Mouse (Mus musculus): ENCODE measurements around the gene D10Jhu81e.

The D10Jhu81e gene

DNA sequence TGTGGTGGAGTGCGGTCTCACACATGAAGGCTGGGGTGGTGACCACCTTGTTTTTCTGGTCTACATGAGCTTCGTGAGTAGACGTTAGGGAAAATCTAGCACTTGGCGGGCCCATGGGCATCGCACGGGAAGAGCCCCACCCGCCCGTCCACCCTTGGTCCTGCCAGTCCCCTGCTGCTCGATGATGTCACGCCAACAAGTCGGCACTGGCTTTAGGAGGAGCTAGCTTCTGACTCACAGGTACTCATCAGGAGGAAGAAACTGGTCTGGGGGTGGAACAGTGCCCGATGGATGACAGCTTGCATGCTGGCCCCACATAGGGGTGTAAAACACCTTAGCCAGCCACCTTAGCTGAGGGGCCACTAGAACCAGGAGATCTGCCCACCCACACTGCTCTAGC is 6.9 kb downstream of the D10Jhu81e start:
- DNase-seq: no peak

DNA sequence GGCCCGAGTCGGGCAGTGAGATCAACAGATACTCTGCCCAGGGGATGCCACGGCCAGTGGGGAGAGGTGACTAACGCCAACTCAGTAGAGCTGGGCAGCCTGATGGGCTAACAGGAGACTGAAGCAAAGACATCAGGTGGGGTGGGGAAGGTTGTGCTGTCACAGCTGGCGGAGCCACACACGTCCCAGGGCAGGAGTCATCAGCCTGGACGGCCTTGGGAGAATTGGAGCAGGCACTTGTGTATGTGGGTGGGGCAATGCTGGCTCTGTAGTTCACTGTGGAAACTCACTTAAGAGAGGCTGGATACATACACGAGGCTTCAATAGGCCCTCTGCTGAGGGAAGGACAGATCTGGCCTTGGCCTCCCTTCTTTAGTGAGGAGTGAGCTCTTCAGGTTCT is 8.5 kb downstream of the D10Jhu81e start:
- no peak for DNase-seq

DNA sequence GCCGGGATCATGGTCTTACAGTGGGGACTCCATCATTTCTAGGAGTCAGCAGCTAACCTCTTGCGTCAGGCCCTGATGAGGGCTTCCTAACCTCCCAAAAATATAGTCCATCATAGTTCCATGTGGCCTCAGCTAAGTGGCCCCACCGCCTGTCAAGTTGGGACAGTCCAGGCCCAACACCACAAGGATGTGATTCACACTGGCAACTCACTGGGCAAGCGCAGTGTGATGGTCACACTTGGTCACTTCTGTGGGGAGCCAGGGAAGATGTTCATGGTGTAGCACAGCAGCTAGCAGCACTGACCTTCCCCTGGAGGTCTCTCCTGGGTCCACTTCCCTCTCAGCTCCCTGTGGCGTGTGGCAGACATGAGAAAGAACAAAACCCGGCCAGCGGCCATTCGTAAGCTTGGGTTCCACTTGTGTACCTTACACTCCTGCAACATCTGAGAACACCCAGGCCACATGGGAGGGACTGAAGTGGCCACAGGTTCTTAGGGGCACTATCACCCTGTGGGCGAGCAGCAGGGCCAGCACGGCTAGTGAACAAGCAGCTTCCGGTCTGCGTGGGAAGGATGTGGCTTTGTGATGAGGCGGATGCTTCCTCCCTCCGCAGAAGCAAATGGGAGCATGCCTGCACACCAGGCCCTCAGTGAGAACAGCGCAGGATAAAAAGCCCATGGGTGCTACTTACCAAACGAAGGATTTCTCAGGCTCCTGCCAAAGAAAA is 9.1 kb downstream of the D10Jhu81e start:
- peak in 1 of 2 experiments; percentile 18 for DNase-seq

DNA sequence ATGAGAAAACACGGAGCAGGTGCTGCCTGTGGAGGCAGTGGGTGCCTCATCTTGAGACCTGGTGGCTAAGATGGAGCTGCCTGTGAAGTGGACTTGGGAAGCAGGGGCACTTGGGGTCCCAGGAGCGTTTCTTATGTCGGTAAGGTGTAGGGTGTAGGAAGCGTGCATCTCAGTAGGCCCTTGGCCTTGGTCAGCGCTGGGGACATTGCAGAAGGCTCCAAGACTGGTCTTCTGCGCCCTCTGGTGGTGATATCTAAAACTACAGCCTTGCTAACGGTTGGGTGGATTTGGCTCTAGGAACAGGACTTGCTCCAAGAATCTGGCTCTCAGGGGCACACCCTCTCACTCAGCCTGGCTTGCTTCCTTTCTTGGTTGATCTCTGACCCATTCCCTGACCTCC is 9.7 kb downstream of the D10Jhu81e start:
- peak; percentile 94 to 95 for DNase-seq

DNA sequence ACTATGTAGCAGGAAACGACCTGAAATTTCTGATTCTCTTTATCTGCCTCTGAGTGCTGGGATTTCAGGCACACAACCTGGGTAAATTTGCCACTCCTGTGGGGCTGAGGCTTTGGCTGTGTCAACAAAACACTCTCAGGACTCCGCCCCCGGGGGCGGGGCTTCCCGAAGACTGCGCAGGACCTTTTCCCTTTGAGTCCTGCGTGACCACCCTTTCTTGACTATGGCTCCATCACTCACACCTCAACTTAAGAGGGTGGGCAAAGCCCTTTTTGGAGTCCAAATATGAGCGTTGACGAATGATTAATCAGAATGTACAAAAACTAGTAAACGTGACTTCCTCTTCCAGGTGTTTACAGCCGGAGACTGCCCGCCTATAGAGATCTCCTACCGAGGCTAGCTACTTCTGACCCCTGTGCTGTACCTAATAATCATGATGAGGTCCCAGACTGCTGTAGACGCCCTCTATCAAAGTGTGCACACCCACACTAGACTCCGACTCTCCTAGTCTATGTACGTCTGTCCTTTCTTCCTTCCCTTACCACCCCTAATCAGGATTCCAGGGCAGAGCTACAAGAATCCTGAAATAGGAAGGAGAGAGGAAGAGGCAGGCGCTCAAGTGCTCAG is 10.2 kb downstream of the D10Jhu81e start:
- peak; percentile 68 to 70 for DNase-seq

DNA sequence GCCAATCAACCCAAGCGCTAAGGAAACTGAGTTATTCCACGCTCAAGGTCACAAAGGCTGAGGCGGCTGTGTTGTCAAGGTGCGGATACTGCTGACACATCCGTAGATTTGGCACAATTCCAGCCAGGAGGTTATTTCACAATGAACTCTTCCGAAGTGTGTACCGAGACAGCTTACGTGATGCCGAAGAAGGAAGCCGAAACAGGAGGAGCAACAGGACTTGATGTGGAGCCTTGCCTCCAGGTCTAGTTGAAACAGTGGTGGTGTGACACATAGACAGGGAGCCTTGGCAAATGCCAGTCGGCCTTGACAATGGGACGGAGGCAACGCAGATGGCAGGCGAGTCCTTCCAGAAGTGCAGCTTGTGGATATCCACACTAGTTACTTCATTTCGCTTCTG is 11.5 kb downstream of the D10Jhu81e start:
- DNase-seq: peak in 1 of 2 experiments; percentile 46

DNA sequence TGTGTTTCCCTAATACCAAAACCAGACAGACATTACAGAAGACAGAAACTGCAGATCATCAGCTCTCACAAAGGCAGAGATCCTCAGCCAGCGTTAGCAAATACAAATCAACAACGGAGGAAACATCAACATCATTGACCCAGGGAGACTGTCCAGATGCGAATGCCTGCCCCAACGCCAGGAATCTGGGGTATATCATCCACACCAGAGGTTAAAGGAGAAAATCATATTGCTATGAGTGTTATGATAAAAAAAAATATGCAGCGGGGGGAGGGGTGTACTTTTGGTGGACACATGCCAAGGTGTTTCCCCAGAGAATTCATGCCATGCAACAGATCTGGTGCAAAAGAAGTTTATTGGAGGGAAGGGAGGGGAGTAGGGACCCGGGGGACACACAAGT is 12.7 kb downstream of the D10Jhu81e start:
- DNase-seq: no peak

DNA sequence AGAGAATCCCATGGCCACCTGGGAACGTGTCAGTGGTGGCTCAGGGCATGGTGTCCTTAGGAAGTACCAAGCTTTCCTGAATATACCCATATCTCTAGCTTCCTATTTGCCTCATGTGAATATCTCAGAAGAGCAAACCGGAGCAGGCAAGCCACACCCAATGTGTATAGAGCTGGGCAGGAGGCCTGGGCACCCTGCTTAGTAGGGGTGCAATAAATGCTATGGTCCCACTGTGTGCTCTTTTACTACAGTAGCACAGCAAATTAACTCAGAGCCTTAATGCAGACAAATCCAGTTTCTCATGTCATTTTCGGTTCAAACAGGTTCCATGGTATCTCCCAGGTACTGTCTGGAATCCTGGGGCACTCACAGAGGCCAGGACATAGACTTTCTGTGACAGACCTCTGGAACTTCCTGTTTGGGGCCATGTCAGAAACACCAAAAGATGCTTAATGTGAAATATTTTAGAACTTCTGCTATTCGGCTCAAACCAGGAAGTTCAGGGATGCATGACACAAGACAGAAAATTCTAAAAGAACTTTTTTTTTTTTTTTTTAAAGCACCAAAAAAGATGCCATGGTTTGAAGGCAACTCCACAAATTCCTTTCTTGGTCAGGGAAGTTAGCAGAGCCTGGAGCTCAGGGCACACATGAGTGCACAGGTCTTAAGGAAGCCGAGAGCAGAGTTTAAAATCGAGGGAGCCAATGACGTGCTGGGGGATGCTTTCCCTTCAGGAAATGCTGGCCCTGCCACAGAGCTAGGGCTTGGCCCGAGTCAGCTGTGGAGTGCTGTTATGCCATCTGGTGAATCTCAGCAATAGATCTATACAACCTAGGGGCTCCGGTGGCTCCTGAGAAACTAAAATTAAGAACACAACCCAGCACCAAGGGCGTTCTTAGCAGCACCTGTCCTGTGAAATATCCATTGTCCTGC is 20.5 kb downstream of the D10Jhu81e start:
- DNase-seq: peak; percentile 66 to 70

DNA sequence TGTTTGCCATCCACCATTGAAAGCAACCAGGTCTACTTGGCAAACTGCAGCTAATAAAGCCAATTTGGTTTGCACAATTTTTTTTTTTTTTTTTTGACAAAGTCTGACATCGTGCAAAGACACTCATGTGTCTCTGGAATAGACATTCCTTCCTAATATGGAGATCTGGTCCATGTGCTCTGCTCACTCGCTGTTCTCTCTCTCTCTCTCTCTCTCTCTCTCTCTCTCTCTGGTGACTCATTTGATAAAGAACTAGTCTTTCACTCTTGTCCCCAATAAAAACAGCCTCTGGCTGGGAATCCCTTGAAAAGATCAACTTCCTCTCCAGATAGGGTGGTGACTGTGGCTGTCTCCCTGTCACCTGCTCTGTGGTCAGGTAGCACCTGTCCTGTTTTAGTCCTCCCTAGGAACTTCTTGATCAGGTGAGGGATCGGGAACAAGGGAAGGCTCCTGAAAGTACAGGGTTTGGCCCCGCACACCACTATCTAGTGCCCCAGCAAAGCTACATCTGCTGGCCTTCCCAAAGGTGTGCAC is 21.6 kb downstream of the D10Jhu81e start:
- DNase-seq: no peak

DNA sequence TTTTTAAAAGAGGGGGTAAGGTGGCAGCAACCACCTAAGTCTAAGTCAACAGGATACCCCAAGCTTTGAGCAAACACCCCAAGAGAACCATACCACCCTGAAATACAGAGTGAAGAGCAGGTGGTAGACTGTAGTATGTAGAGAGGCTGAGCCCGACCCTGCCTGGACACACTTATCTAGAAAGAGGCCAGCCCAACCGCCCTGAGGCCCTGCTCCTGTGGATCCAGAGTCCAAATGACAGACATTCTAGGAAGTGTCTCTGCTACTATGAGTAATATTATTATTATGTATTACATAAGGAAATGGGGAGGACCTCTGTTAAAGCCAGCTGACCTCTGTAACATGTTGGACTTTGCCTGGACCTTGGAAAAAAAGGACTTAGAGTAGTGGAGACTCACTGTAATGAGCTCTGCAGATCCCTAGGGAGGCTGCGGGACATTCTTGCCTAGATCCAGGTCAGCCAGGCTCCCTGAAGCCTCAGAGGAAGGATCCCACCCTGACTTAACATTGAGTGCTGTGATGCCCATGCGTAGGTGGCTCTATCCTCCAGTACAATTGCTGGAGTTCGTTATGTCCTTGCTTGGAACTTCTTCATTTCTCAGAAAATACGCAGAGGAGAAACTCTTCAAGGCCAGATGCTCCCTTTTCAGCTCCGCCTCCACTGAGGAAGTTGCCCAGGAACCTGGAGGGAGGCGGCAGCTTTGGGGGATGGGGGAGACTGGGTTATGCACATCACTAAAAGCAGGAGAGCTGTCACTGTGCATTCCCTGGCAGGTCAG is 25.7 kb downstream of the D10Jhu81e start:
- no peak for DNase-seq

DNA sequence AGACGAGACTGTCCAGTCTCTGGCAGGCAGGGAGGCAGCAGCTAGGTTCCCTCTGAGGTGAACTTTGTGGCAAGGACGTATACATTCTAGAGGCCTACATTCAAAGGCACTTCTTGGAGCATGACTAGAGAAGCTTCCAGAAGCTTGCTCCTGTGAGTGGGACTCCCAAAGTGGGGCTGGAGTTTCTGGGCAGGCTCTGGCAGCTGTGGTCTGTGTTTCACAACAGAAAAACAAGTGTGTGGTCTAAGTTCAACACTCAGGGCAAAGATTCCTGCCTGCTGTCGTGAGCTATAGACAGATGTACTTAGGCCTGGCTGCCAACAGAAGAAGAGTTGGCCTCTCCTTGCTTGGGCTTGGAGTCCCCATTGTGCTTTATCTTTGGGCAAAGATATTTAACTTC is 28.7 kb downstream of the D10Jhu81e start:
- no peak for DNase-seq

DNA sequence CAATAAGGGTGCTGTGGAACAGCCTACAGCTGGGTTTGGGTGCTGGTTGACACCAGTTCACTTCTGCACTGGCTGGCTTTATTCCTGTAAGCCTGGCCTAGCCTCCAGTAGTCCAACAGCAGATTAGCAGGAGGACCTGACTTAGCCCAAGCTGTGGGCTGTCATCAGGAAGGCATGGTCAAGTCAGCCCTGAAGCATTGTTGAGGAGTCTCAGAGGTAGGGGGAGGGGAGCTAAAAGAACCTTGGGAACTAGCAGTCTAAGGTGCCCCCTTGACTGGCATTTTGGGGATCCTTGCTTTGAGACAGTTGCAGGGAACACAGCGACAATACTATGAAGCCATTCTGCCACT is 29.4 kb downstream of the D10Jhu81e start:
- DNase-seq: no peak

DNA sequence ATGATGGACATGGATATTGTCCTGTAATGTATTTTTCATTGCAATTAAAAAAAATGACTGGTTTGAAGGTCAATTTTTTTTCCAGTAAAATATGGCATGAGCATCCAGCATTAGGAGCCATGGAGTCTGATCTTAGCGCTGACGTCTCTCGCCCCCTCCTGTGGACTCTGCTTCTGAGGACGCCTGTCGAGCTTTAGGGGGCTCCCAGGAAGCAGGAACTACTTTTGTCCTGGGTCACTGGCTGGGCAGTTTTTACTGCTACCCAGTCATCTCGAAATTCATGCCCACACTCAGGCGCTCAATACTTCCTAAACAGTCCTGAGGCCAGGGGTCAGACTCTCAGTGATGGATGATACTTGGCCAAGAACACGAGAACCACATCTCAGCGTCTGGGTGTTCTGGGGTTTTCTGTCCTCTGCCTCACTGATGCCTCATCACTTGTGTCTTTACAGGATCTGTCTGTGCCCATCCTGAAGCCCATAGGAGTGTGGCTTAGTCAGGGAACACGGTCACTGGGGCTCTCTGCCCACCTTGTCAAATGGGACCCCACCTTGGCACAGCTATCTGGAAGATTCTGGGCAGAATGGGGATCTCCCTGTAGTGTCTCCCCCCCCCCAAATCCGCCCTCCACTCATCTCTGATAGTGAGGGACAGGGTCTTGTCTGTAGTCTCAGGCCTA is 29.9 kb downstream of the D10Jhu81e start:
- DNase-seq: no peak

DNA sequence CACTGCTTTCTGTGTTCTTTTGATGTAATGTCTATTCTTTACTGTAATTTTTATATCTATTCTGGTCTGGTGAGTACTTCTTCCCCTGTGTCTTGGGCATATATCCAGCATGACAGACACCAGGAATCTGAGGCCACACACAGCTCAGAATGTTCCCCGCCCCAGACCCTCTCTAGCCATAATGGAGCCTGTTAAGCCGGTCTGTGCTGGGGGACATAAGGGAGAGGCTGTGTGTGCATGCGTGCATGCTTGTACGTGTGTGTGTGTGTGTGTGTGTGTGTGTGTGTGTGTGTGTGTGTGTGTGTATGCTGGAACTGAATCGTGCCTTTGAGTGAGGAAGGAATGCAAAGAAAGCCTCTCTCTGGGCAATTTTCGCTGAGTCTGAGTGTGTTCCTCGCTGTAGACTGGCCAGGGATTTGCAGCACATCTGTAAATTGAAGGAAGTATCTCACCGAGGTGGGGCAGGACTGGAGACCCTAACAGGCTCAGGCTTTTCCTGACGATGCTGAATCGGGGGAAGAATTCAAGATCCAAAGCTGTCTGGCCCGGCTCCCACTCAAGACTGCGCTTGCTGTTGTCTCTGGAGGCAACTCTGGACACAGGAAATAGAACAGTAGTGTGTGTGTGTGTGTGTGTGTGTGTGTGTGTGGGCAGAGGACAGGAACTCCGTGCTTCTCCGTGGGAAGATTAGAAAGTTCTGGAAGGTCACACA is 30.6 kb downstream of the D10Jhu81e start:
- peak in 1 of 2 experiments; percentile 32 for DNase-seq

DNA sequence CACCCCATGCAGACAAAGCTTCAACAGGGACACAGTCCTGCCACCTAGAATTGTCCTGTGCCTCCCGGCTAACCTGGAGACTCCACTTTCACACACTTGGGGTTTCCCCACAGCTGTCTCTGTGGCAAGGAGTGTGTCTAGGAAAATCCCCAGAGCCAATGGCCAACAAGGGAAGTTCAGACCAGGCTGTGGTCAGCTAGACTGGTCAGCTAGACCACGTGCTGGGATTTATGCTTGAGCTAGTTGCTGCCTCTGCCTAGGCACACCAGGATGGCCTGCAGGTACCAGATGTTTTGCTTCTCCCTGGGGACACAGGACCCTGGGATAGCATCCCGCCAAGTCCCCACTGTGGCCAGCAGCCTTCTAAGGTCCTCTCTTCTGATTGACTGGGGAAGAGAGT is 32.4 kb downstream of the D10Jhu81e start:
- DNase-seq: no peak

DNA sequence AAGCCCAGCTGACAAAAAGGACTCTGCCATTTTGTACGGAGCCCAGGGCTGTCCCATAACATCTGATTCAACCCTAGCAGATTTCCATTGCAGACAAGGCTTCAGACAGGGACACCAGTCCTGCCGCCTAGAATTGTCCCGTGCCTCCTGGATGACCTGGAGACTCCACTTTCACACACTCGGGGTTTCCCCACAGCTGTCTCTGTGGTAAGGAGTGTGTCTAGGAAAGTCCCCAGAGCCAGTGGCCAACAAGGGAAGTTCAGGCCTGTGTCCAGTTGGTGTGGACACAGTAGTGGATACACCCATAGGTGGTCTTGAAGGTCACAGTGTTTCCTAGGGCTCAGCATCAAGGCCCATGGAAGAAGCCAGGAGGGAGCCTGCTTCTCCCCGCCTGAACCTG is 33.6 kb downstream of the D10Jhu81e start:
- no peak for DNase-seq

DNA sequence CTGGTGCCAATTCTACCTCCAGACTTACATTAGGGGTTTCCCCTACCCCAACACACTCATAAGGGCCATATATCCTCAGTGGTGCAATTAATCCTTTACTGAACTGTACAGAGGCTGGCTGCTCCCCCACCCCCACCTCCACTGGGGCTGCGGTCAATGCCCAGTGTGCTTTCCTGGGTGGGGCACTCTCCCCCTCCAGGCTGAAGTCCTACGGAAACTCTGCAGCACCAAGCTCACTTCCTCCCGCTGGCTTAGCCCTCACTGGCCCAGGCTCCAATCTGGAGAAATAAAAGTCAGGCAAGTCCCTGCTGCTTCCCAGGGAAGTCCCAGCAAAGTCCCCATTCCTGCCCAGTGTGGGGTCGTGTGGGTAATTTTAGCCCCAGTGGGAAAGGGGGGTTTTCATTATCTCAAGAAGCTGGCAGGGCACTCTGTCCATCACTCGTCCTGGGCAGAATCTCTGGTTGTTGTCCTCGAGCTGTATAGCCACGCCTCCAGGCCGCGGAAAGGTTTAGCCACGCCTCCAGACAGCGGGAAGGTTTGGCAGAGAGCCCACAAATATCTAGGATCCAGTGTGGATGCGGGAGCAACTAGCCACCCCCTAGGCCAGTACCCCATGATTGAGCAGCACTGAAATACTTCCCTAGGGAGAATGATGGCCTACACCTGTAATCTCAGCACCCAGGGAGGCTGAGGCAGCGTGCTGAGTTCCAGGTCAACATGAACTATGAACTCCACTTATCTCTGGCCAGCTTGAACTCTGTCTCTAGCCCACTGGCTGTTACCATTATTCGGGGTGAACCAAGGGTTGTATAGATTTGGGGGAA is 34.4 kb downstream of the D10Jhu81e start:
- no peak for DNase-seq

DNA sequence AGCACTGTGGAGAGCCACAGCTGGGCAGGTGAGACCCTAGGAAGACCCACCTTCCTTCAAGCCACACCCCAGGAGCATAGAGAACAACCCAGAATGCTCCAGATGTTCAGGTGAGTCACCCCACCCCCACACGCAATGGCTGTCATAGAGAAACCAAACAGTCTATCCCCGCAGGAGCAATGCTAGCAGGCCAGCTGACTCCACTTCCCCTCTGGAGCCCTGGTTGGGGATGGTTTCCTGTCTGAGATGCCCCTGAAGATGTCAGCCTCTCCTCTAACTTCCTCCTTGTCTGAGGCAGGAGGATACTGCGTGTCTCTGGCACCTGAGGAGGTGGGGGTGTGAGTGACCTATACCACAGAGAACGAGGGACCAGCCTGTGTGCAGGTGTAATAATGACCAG is 35.2 kb downstream of the D10Jhu81e start:
- no peak for DNase-seq

DNA sequence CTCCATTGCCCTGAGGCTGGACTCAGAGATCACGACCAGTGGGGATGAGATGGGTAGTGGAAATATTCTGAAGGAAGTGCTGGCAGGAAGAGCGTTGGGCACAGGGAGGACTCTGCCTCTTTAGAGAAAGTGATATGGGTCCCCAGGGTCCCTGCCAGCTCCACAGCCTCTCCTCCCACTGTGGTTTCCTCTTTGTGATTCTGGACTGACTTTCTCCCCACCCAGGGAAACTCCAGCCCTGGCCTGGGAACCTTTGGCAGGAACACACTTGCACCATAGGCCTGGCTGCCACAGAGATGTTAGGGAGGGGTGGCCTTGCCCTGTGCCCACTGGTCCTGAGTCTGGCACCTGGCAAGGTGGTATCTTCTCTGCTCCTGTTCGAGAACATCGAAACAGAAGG is 39.6 kb downstream of the D10Jhu81e start:
- DNase-seq: no peak

DNA sequence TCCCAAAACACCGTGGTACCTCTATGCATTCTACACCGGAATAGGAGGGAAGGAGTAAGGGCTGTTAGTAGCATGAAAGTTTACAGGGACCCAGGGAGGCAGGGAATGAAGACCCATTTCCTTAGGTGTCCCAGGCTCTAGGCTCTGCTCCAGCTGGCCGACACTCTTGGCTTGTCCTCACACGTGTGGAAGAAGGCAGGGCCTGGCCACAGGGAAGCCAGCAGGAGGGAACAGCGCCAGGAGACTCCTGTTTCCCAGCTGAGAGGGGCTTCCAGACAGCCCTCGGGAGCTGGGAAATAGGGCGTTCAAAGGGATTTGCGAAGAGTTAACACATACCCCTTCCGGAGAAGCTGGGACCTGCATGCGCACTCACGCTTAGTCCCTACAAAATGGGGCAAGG is 40.2 kb downstream of the D10Jhu81e start:
- peak; percentile 72 to 74 for DNase-seq
